Mouse (Mus musculus) lung, embryonic 15.5 days (tissue): ENCODE measurements around the gene Baz2b. TPM values are rescaled to one million over a fixed set of nuclear protein-coding genes. Genes with fewer than 3 reads are reported as not detected.
A peak's percentile ranks its signal among the peaks of the same experiment; 100 is the strongest.

ENCODE experiments used
- ATAC-seq: fragments of 200-750 bp; cut with Nextera tagmentation; 2 replicates; pipeline ENCODE4 v1.8.0; 2017; ENCODE audit warnings: moderate number of reproducible peaks, borderline replicate concordance; ENCODE audit not compliant: low FRiP score, low TSS enrichment; ENCODE audit errors: extremely low read depth
- H3K27ac ChIP-seq: fragments of 300-500 bp; sonication (generic); 2 replicates; pipeline ENCODE4 v1.5.1; 2015; ENCODE audit warnings: moderate library complexity, mild to moderate bottlenecking, inconsistent platforms
- H3K27me3 ChIP-seq: fragments of 300-500 bp; sonication (generic); 2 replicates; pipeline ENCODE4 v1.6.1; 2015; ENCODE audit warnings: inconsistent platforms
- H3K36me3 ChIP-seq: fragments of 300-500 bp; sonication (generic); 2 replicates; pipeline ENCODE4 v1.6.1; 2015; ENCODE audit warnings: inconsistent platforms
- H3K4me1 ChIP-seq: fragments of 300-500 bp; sonication (generic); 2 replicates; pipeline ENCODE4 v1.6.1; 2015; ENCODE audit warnings: inconsistent platforms
- H3K4me2 ChIP-seq: fragments of 300-500 bp; sonication (generic); 2 replicates; pipeline ENCODE4 v1.6.1; 2015; ENCODE audit warnings: inconsistent platforms, mild to moderate bottlenecking, moderate library complexity
- H3K4me3 ChIP-seq: fragments of 300-500 bp; sonication (generic); 2 replicates; pipeline ENCODE4 v1.5.1; 2015; ENCODE audit warnings: mild to moderate bottlenecking, inconsistent platforms
- H3K9ac ChIP-seq: fragments of 300-500 bp; sonication (generic); 2 replicates; pipeline ENCODE4 v1.6.1; 2015; ENCODE audit warnings: inconsistent platforms
- H3K9me3 ChIP-seq: fragments of 300-500 bp; sonication (generic); 2 replicates; pipeline ENCODE4 v1.6.1; 2016; ENCODE audit warnings: inconsistent platforms
- WGBS: fragments of 180-500 bp; shearing (Covaris S2); methylation state at CpG from one replicate; pipeline ENCODE4 v1.1.7; 2015; 5-methylcytosine and 5-hydroxymethylcytosine counted together
- polyA plus RNA-seq: library from polyadenylated mRNA; unstranded; fragments of >200 nt; fragmentation: Nextera tagmentation; extraction: Ambion mirVana; gene quantifications from 2 replicates; pipeline ENCODE4 v1.2.1, GENCODE M21; 2015

Baz2b gene
- polyA plus RNA-seq, 1 experiment from 2014 or later: 56.9 TPM

GRCm38 (mm10) chr2:60115891-60116554 lies 93.6 kb downstream of the Baz2b start:
- ATAC-seq: no peak
- no peak overlapping the region for H3K9ac ChIP-seq
- no peak overlapping the region for H3K4me2 ChIP-seq
- H3K27ac ChIP-seq: no peak overlapping the region
- no peak overlapping the region for H3K4me3 ChIP-seq
- no peaks in the 10 kb centered on the region for H3K27me3 ChIP-seq
- H3K9me3 ChIP-seq: no peaks in the 10 kb centered on the region
- peaks cover 4% of the 10 kb centered on the region for H3K36me3 ChIP-seq
- H3K4me1 ChIP-seq: peaks cover 26% of the 10 kb centered on the region
- WGBS: 65% methylated on average over 12 of the region's 12 CpGs

DNA sequence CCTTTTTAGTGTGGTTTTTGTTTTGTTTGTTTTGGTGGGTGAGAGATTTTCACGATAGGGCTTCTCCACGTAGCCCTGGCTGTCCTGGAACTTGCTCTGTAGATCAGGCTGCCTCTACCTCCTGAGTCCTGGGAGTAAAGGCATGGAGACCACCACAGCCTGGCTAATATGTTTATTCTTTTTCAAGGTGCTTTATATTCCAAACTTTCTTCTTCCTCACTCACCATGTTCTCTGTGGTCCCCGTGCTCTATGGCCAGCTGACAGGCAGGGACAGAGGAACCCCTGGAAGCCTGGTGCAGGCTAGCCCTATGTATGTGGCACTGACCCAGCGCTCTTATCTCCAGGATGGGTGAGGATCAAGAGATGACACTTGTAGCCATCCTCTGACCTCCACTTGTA lies 94.7 kb downstream of the Baz2b start:
- ATAC-seq: no peak
- peaks cover 20% of the 10 kb centered on the region for H3K4me1 ChIP-seq
- 67% methylated on average over 4 of the region's 4 CpGs for WGBS

GRCm38 (mm10) chr2:60113661-60114560 lies 95.7 kb downstream of the Baz2b start:
- no peak overlapping the region for H3K4me3 ChIP-seq
- WGBS: 76% methylated on average over 12 of the region's 12 CpGs
- H3K4me2 ChIP-seq: no peak overlapping the region
- H3K36me3 ChIP-seq: peaks cover 8% of the 10 kb centered on the region
- H3K9ac ChIP-seq: no peak overlapping the region
- no peak overlapping the region for H3K27ac ChIP-seq
- no peaks in the 10 kb centered on the region for H3K27me3 ChIP-seq
- no peak for ATAC-seq
- no peaks in the 10 kb centered on the region for H3K9me3 ChIP-seq
- H3K4me1 ChIP-seq: peaks cover 16% of the 10 kb centered on the region

More for the DNA sequence above, 94.7 kb downstream of the Baz2b start:
- no peak overlapping the region for H3K4me3 ChIP-seq
- peaks cover 8% of the 10 kb centered on the region for H3K36me3 ChIP-seq
- H3K27me3 ChIP-seq: no peaks in the 10 kb centered on the region
- no peak overlapping the region for H3K9ac ChIP-seq
- no peak overlapping the region for H3K4me2 ChIP-seq
- no peak overlapping the region for H3K27ac ChIP-seq
- no peaks in the 10 kb centered on the region for H3K9me3 ChIP-seq

DNA sequence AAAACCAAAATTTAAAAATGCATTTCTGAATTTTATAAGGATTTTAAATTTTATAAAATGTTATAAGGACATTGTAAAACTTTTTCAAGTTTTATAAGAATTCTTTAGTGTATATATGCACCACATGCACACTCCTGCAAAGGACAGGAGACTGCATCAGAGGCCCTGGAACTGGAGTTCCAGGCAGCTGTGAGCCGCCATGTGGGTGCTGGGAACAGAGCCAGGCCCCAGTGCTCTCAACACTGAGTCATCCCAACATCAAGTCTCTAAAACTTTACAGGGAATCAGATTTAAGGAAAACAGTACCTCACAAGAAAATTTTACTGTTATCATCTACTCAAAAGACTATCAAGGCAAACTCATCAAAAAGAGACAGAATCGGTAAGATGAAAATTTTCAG lies 97.5 kb downstream of the Baz2b start:
- Histone ChIP-seq H3K9me3 (no peaks in the 10 kb centered on the region), H3K4me3 (no peak overlapping the region), H3K9ac (no peak overlapping the region), H3K27ac (no peak overlapping the region), H3K4me2 (no peak overlapping the region), H3K4me1 (peaks cover 12% of the 10 kb centered on the region), H3K27me3 (no peaks in the 10 kb centered on the region), H3K36me3 (peaks cover 8% of the 10 kb centered on the region)
- 83% methylated on average over 2 of the region's 2 CpGs for WGBS
- ATAC-seq: no peak

- Histone ChIP-seq H3K27me3 (no peaks in the 10 kb centered on the region), H3K36me3 (peaks cover 8% of the 10 kb centered on the region), H3K9me3 (no peaks in the 10 kb centered on the region), H3K9ac (no peak overlapping the region), H3K4me3 (no peak overlapping the region), H3K4me1 (no peaks in the 10 kb centered on the region), H3K4me2 (no peak overlapping the region), H3K27ac (no peak overlapping the region)
- no peak for ATAC-seq
- WGBS: 72% methylated on average over 3 of the region's 3 CpGs
Measured at GRCm38 (mm10) chr2:60109001-60109400, 100.6 kb downstream of the Baz2b start.

- ATAC-seq: no peak
- 67% methylated on average over 4 of the region's 4 CpGs for WGBS
- H3K36me3 ChIP-seq: no peaks in the 10 kb centered on the region
Measured at GRCm38 (mm10) chr2:60096625-60097024, 113.0 kb downstream of the Baz2b start.

DNA sequence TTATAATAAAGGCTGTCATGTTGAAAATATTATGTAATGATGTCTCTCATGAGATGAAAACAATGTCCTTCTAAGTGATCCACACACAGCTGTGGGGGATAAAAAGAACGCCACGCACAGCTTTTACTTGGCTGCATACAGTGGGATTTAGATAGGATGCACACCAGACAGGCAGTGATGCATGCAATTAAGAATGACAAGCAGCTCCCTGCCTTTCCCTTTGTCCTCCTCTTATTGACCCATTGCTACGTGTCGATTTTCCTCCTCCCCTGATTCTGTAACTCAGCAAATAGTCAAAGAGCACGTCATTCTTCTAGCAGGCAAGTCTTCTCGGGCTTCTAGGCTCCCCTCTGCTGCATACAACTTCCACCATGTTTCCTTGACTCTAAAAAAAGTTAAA lies 119.4 kb downstream of the Baz2b start:
- ATAC-seq: no peak
- Histone ChIP-seq H3K9me3 (no peaks in the 10 kb centered on the region), H3K4me2 (no peak overlapping the region), H3K4me1 (peaks cover 7% of the 10 kb centered on the region), H3K9ac (no peak overlapping the region), H3K27ac (no peak overlapping the region), H3K4me3 (no peak overlapping the region), H3K36me3 (no peaks in the 10 kb centered on the region), H3K27me3 (no peaks in the 10 kb centered on the region)
- 73% methylated on average over 6 of the region's 6 CpGs for WGBS

More at GRCm38 (mm10) chr2:60096625-60097024, 113.0 kb downstream of the Baz2b start:
- H3K4me1 ChIP-seq: no peaks in the 10 kb centered on the region
- H3K27me3 ChIP-seq: no peaks in the 10 kb centered on the region
- no peak overlapping the region for H3K9ac ChIP-seq
- no peak overlapping the region for H3K4me3 ChIP-seq
- H3K4me2 ChIP-seq: no peak overlapping the region
- H3K9me3 ChIP-seq: no peaks in the 10 kb centered on the region
- H3K27ac ChIP-seq: no peak overlapping the region

DNA sequence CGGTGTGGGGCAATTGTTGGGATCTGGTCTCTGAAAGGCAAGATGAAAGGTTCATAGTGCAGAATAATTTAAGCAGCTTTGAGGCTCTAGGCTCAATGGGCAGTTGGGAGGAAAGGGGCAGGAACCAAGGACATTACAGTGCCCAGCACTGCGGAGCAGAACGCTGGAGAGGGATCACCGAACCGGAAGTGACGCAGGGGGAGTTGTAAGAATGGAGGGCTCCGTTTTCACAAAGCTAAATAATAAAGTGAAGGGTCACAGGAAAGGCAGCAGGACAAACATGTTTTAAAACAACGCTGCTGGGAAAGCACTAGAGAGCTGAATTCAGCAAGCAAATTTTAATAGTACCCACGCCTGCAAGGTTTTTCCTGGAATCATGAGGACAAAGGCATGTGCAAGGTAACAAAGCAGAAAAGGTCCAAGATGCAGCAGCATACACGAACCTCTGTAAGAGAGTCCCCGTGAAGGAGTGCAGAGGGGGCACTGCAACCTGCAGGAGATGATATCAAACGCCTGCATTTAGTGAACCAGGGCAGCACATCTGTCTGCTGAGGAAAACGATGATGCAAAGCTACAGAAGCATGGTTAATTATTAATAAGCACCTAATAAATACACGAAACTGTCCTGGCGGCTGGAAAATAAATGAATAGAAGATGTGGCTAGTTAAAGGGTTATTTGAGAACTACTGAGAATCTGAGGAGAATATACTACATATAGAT lies 120.0 kb downstream of the Baz2b start:
- no peak overlapping the region for H3K27ac ChIP-seq
- WGBS: 65% methylated on average over 15 of the region's 15 CpGs
- no peak overlapping the region for H3K4me2 ChIP-seq
- no peak overlapping the region for H3K4me3 ChIP-seq
- peaks cover 7% of the 10 kb centered on the region for H3K4me1 ChIP-seq
- no peak overlapping the region for H3K9ac ChIP-seq
- H3K27me3 ChIP-seq: no peaks in the 10 kb centered on the region
- no peaks in the 10 kb centered on the region for H3K36me3 ChIP-seq
- H3K9me3 ChIP-seq: no peaks in the 10 kb centered on the region
- ATAC-seq: no peak

DNA sequence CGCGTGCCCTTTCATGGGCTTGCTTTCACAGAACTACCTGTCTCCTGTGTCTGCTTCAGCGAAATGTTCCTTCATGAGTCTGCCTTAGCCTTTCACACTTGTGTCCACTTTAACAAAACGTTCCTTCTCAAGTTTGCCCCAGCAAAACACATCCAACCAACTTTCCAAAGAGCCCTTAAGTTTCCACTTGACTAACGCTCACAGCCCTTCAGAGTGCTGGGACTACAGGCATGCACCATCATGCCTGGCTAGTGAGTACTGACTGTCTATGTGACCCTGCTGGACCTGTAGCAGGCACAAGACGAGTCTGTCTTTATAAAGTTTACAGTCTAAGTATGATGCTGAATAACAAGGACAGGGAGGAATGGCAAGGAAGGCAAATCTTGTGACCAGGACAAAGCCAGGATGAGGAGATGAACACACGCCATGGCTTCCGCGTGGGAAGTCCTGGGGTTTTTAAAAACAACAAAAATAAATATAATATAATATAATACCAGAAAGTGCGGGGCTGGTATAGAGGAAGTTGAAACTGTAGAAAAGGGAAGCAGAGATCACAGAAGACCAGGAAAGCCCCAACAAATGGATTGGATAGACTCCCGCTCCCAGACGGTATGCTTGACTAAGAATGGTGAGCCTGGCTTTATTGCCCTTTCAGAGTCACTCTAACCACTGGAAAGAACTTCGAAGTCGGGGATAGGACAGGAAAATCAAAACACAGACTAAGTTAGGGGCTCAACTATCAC lies 120.7 kb downstream of the Baz2b start:
- H3K9me3 ChIP-seq: no peaks in the 10 kb centered on the region
- H3K27me3 ChIP-seq: no peaks in the 10 kb centered on the region
- H3K4me2 ChIP-seq: no peak overlapping the region
- H3K4me3 ChIP-seq: no peak overlapping the region
- no peak overlapping the region for H3K9ac ChIP-seq
- no peak for ATAC-seq
- WGBS: 79% methylated on average over 14 of the region's 14 CpGs
- no peaks in the 10 kb centered on the region for H3K36me3 ChIP-seq
- peaks cover 7% of the 10 kb centered on the region for H3K4me1 ChIP-seq
- no peak overlapping the region for H3K27ac ChIP-seq

DNA sequence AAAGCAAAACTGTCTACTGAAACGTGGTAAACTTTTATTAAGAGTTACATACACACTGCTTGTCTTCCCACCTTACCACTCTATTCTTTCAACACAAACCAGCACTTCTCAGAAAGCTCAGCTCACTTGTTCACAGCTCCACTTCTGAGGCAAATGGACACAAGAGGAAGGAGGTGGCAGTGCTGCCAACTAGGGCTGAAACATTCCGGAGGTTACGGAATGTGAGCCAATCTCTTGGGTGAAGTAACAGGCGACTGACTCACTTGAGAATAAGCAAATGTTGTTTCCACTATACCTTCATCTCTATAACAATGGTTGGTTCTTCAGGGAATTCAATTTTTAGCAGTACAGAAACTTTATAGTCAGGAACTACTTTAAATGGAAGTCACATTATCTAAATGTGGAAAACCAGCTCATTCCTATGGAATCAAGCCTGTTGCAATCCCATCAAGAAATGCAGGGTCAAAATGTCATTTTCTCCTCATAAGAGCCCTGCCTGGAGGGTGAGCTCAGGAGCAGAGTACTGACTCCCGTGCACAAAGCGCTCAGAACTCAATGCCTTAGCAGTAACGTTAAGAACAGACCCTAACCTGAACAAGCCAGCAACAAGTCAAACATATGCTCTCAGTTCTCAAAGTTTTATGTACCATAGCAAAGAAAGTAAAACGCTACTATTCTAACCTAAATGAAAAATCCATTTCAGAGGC lies 123.3 kb downstream of the Baz2b start:
- 0 out of 2 replicates have a peak, but pooled peaks have one; percentile 19 for ATAC-seq
- Histone ChIP-seq H3K9ac (no peak overlapping the region), H3K4me3 (no peak overlapping the region), H3K4me1 (peaks cover 15% of the 10 kb centered on the region), H3K4me2 (no peak overlapping the region), H3K9me3 (no peaks in the 10 kb centered on the region), H3K27me3 (no peaks in the 10 kb centered on the region), H3K27ac (peak overlapping the region; percentile 13; the same call in 1 of the 2 replicates), H3K36me3 (no peaks in the 10 kb centered on the region)
- 56% methylated on average over 8 of the region's 8 CpGs for WGBS

- H3K4me1 ChIP-seq: peaks cover 15% of the 10 kb centered on the region
- ATAC-seq: no peak
- 95% methylated on average over 1 of the region's 1 CpGs for WGBS
Measured at GRCm38 (mm10) chr2:60084823-60085222, 124.8 kb downstream of the Baz2b start.

More at GRCm38 (mm10) chr2:60084823-60085222, 124.8 kb downstream of the Baz2b start:
- no peak overlapping the region for H3K9ac ChIP-seq
- no peak overlapping the region for H3K27ac ChIP-seq
- no peaks in the 10 kb centered on the region for H3K9me3 ChIP-seq
- H3K36me3 ChIP-seq: no peaks in the 10 kb centered on the region
- no peaks in the 10 kb centered on the region for H3K27me3 ChIP-seq
- H3K4me3 ChIP-seq: no peak overlapping the region
- H3K4me2 ChIP-seq: no peak overlapping the region
